27 mouse cellular contexts compared by ENCODE assay signal in genomic region chr5:24208505-24208904, GRCm38 (mm10). TPM values are rescaled to one million over a fixed set of nuclear protein-coding genes. Genes with fewer than 3 reads are reported as not detected.
DNase-seq lines count a peak whose midpoint lies in the region; ATAC-seq and TF ChIP-seq lines count a peak whose summit lies in the region.
"Had no signal": no experiment of that assay in that cellular context is flagged by ENCODE, and none has a peak within 500 bp of the region (broad histone marks: within the 10 kb centered on the region; RNA-seq: fewer than 3 reads in every experiment).

No protein-coding gene starts in this region.

- no peak for TF ChIP-seq RAD21 in MEL (IDR thresholded peaks at IDR 0.05; ENCODE audit: low read depth, low read length)

- no peak for TF ChIP-seq CTCF in MEL (IDR thresholded peaks at IDR 0.05 in 2 of 3, conservative IDR thresholded peaks at IDR 0.05 in 1 of 3; ENCODE audit: control insufficient read depth in 1 of 3, insufficient read depth in 1 of 3, low read depth in 2 of 3, low read length in 3 of 3, poor library complexity in 1 of 3, severe bottlenecking in 1 of 3)
- TF ChIP-seq CTCF in layer of hippocampus, adult 2 months (conservative IDR thresholded peaks at IDR 0.05) = no peak

- H3K36me3 ChIP-seq in MEL (ENCODE audit: control insufficient read depth in 1 of 2, insufficient read depth in 2 of 2, low read length in 2 of 2) = peaks cover 0 to 12% of the 10 kb centered on the region in 2 experiments; a peak in 2 of 4 replicates
- H3K36me3 ChIP-seq: embryonic facial prominence, embryonic 13.5 days; embryonic facial prominence, embryonic 15.5 days; forebrain, embryonic 10.5 days; forebrain, embryonic 12.5 days; G1E had no signal

- ATAC-seq in common myeloid progenitor, adult 5-6 weeks (replicated peaks; ENCODE audit: low read depth, poor library complexity, severe bottlenecking) = peak; percentile 78
- peak; percentile 75 for ATAC-seq in megakaryocyte-erythroid progenitor cell, adult 5-6 weeks (replicated peaks; ENCODE audit: low FRiP score, low TSS enrichment, poor library complexity, severe bottlenecking)
- ATAC-seq: activated CD4-positive, CD25-positive, alpha-beta regulatory T cell, adult 4 months; CD4-positive, CD25-positive, alpha-beta regulatory T cell, adult 4 months; forebrain, embryonic 14.5 days; forebrain, embryonic 16.5 days; Patski had no signal

- TF ChIP-seq EP300 in MEL (IDR thresholded peaks at IDR 0.05; ENCODE audit: low read depth in 1 of 2, low read length in 2 of 2) = peak; percentile 75 to 81

- no peaks in the 10 kb centered on the region for H3K27me3 ChIP-seq in MEL (ENCODE audit: control insufficient read depth in 1 of 2, insufficient read depth in 2 of 2, low read length in 2 of 2)
- H3K27me3 ChIP-seq: CH12.LX; embryonic facial prominence, embryonic 13.5 days; embryonic facial prominence, embryonic 15.5 days; Patski had no signal

- H3K79me2 ChIP-seq in MEL (ENCODE audit: control insufficient read depth, insufficient read depth, low read length, poor library complexity) = no peaks in the 10 kb centered on the region

- H3K9ac ChIP-seq in MEL (ENCODE audit: control insufficient read depth, low read depth, low read length, poor library complexity, severe bottlenecking) = no peak overlapping the region
- H3K9ac ChIP-seq: embryonic facial prominence, embryonic 13.5 days; embryonic facial prominence, embryonic 15.5 days; forebrain, embryonic 12.5 days had no signal

- no peak for TF ChIP-seq POLR2A in MEL (IDR thresholded peaks at IDR 0.05; ENCODE audit: control insufficient read depth in 1 of 2, insufficient read depth in 1 of 2, low read depth in 1 of 2, low read length in 2 of 2, poor library complexity in 1 of 2)

- no peak overlapping the region for H3K4me3 ChIP-seq in MEL (ENCODE audit: control insufficient read depth in 1 of 2, insufficient read depth in 1 of 2, low read depth in 2 of 2, low read length in 2 of 2)
- no peak overlapping the region for H3K4me3 ChIP-seq in layer of hippocampus, adult 2 months
- H3K4me3 ChIP-seq: embryonic facial prominence, embryonic 13.5 days; embryonic facial prominence, embryonic 15.5 days; erythroblast, embryonic 14.5 days; forebrain, embryonic 10.5 days; forebrain, embryonic 12.5 days had no signal

- no peaks in the 10 kb centered on the region for H3K9me3 ChIP-seq in MEL (replicated peaks; ENCODE audit: insufficient read depth, low read length)
- H3K9me3 ChIP-seq: embryonic facial prominence, embryonic 13.5 days; embryonic facial prominence, embryonic 15.5 days; forebrain, embryonic 10.5 days; forebrain, embryonic 12.5 days; G1E had no signal

- DNase-seq in MEL (ENCODE audit: low read depth, low spot score) = peak; percentile 71
- DNase-seq in kidney, postnatal 36 days = no peak
- no peak for DNase-seq in frontal cortex, postnatal 36 days (ENCODE audit: low spot score in 2 of 2)
- no peak for DNase-seq in layer of hippocampus, adult 2 months (ENCODE audit: low spot score in 2 of 2)
- DNase-seq: adrenal gland, adult 8-10 months; adrenal gland, postnatal 14 days; adrenal gland, postnatal 36 days; B cell, adult 2 months; cerebellum, adult 11-12 months; cerebellum, adult 2 months; cerebellum, adult 9-10 months; cerebellum, postnatal 10 days; cerebellum, postnatal 25 days had no signal

- H3K27ac ChIP-seq in MEL (ENCODE audit: control insufficient read depth, low read depth, low read length) = 0 out of 2 replicates have a peak overlapping the region, but pooled peaks have one; percentile 4
- no peak overlapping the region for H3K27ac ChIP-seq in layer of hippocampus, adult 2 months
- H3K27ac ChIP-seq: embryonic facial prominence, embryonic 13.5 days; embryonic facial prominence, embryonic 15.5 days; forebrain, embryonic 10.5 days; forebrain, embryonic 12.5 days had no signal

- H3K4me1 ChIP-seq in MEL (ENCODE audit: control insufficient read depth in 1 of 2, insufficient read depth in 2 of 2, low read length in 2 of 2) = peaks cover 3 to 17% of the 10 kb centered on the region in 2 experiments; a peak in 3 of 4 replicates
- H3K4me1 ChIP-seq: embryonic facial prominence, embryonic 13.5 days; embryonic facial prominence, embryonic 15.5 days; forebrain, embryonic 12.5 days had no signal

TF ChIP-seq in MEL, 35 proteins besides CTCF, POLR2A, EP300 and RAD21:
- no peak for TF ChIP-seq SMC3 (IDR thresholded peaks at IDR 0.05; ENCODE audit: low read depth, low read length)
- TF ChIP-seq ZNF384 (IDR thresholded peaks at IDR 0.05; ENCODE audit: low read depth, low read length) = peak; percentile 90
- peak; percentile 54; the same call in 1 of the 2 replicates for TF ChIP-seq MAFK (IDR thresholded peaks at IDR 0.05; ENCODE audit: borderline replicate concordance, low read depth, low read length)
- peak; percentile 67; the same call in 1 of the 2 replicates for TF ChIP-seq MYC (IDR thresholded peaks at IDR 0.05; ENCODE audit: low read depth, low read length)
- TF ChIP-seq TCF12 (IDR thresholded peaks at IDR 0.05; ENCODE audit: low read depth, low read length) = peak; percentile 46
- TF ChIP-seq ZKSCAN1 (IDR thresholded peaks at IDR 0.05; ENCODE audit: low read depth, low read length) = no peak
- peak; percentile 23; the same call in 1 of the 2 replicates for TF ChIP-seq SIN3A (IDR thresholded peaks at IDR 0.05; ENCODE audit: low read length)
- TF ChIP-seq ETS1 (IDR thresholded peaks at IDR 0.05; ENCODE audit: low read depth, low read length) = peak; percentile 71
- peak; percentile 77 for TF ChIP-seq GATA1 (IDR thresholded peaks at IDR 0.05; ENCODE audit: low read depth, low read length)
- 0 out of 2 replicates have a peak, but pooled peaks have one; percentile 24 for TF ChIP-seq MXI1 (IDR thresholded peaks at IDR 0.05; ENCODE audit: low read depth, low read length)
- no peak for TF ChIP-seq TBP (IDR thresholded peaks at IDR 0.05; ENCODE audit: low read depth, low read length)
- peak; percentile 28; the same call in 1 of the 2 replicates for TF ChIP-seq RCOR1 (IDR thresholded peaks at IDR 0.05; ENCODE audit: low read depth, low read length)
- 0 out of 2 replicates have a peak, but pooled peaks have one; percentile 27 for TF ChIP-seq MAX (IDR thresholded peaks at IDR 0.05; ENCODE audit: low read length)
- no peak for TF ChIP-seq TAL1 (IDR thresholded peaks at IDR 0.05; ENCODE audit: low read length)
- no peak for TF ChIP-seq BHLHE40 (IDR thresholded peaks at IDR 0.05; ENCODE audit: borderline replicate concordance, low read depth, low read length)
- TF ChIP-seq ZMIZ1 (IDR thresholded peaks at IDR 0.05; ENCODE audit: low read depth, low read length) = no peak

RNA-seq across cellular contexts. Expression of gene Nupl2, which starts 43.7 kb away (rescaled TPM):
- 11.9 and 13.8 TPM in 2 replicates for total RNA-seq in MEL (2012; rRNA removed)
- polyA plus RNA-seq in MEL (2012; ENCODE audit: insufficient read depth in 1 of 2, insufficient read length in 2 of 2, low read depth in 1 of 2, low replicate concordance in 2 of 2, missing spikeins in 1 of 2) = 100 to 1,000 TPM in 1 of 2 experiments, 10 to 100 TPM in 1; 23.1 to 121 TPM
- total RNA-seq in common myeloid progenitor, adult 5-6 weeks (2017) = 7.1 and 8.2 TPM in 2 replicates
- 24.4 and 29.2 TPM in 2 replicates for total RNA-seq in megakaryocyte-erythroid progenitor cell, adult 5-6 weeks (2014; fragmentation: Nextera tagmentation)
- total RNA-seq in megakaryocyte-erythroid progenitor cell, adult 5-6 weeks (2017) = 7.5 and 17.9 TPM in 2 replicates
- total RNA-seq in layer of hippocampus, adult 2 months (2021) = 10 to 100 TPM; 10.7 to 11.7 TPM
